Mouse (Mus musculus): ENCODE data around the gene Msx1.

Gene Msx1

DNA sequence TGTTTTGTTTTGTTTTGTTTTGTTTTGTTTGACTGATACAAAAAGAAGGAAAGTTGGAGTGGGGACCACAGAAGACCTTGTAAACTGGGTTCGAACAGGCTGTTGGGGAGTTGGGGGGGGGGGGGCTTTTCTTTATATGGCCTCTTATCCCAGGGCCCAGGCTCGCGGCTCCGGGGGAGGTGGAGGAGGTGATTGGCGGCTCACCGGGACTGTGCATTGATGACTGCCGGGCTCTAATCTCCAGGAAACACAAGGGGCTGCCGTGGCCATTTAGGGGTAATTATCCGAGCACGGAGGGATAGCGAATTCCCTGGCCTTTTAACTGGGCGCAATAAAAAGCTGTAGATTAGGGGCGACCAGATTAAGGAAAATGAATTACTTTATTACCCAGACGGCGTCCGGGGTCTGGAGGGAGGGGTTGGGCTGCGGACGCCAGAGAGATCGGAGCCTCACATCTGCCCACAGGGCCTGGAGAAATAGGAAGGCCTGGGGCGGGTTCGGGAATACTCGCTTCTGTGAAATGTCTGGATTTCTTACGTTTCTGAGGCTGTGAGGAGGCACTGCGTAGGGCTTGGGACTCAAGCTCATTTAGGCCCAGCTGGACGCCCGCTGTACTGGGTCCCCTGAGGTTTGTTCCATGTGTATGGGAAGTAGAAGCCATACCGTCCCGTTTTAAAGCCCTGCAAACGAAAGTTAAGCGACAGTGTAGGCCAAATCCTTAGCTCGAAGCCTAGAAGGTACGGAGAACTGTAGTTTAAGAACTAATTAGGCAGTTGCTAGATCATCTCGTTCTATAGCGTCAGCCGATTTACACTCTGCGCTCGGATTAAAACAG is 1.4 kb upstream of the Msx1 start:
- DNase-seq (ENCODE audit: low spot score), result no peak

DNA sequence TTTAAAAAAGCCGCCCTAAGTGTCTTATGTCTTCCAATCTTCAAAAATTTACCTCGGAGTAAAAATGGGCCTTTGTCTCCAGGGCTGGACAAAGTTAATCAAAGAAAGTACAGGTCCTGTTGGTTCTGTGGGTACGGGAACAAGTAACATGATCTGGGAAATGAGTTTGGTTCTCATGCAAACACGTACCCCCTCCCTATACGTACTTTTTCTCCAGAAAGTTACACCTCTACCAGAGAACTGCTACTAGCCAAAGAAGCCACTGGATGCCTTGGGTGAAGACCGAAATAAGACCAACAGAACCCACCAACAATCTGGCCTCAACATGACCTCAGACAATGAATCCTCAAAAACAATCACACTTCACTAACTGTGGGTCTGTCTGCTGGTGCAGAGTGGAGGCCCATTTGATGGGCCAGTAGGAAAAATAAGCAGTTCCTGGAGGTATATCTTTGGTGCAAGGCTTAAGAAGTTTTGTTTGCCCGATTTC is 773 bp upstream of the Msx1 start:
- DNase-seq (ENCODE audit: low spot score), result no peak

- no peak for DNase-seq (ENCODE audit: low spot score)
Observed at GRCm38 (mm10) chr5:37823721-37824460, 492 bp downstream of the Msx1 start.

DNA sequence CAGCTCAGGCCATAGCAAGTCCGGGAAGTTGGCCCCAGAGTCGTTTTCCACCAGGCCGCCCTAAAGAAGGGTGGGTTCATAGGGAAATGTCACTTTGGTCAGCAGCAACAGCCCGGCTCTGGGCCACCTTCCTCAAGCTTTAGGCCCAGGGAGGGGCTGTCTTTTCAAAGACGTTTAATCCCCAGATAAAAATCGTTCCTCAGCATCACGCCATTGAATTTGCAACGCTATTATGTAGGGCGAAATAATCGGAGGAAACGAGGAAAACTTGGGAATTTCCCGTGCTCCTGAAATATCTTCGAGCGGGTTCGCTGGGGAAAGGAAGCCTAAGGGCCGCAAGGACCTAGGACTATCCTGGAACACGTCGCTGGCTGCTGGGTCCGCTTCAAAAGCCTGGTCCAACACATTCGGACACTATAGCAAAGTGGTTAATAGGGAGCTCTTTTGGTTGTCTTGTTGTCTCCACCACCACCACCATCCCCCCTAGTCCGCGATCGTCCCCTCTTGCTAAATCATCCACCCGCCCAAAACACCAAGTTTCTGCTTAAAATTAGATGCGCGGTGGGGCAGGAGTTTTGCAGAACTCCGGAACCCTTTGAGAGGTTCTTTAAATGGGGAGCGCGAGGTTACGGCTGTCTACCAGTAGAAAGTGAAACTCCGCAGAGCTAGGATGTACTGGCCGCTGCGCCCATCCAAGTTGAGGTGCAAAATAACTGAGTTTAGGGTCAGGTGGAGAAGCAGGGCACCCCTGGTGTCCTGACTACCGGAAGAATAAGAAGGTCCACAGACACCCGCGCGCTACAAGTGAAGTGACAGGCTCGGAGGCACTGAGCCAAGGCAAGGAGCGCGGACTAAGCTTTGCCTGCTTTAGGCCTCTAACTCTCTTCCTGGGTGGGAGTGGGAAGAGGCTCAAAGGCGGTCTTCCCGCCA is 1.3 kb downstream of the Msx1 start:
- DNase-seq (ENCODE audit: low spot score), result no peak

- DNase-seq (ENCODE audit: low spot score), result no peak
Observed at GRCm38 (mm10) chr5:37822116-37822707, 2.2 kb downstream of the Msx1 start.

- no peak for DNase-seq (ENCODE audit: low spot score)
Observed at GRCm38 (mm10) chr5:37821111-37821601, 3.2 kb downstream of the Msx1 start.

DNA sequence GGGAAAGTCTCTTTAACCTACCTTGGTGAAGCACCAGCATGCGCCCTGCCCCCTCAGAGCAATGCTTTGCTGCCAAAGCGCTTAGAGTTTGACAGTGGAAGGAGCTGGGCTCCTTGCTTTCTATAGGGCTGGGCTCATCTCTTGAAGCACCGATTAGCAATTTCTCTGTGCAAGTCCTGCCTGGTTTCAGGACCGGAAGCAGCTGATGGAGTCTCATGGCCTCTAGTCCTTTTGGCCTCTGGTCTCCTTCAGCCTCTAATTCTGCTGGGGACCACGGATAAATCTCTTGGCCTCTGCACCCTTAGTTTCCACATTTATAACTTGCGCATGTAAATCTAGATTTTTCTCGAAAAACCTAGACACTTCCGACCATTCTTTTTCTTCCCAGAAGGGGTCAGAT is 3.7 kb downstream of the Msx1 start:
- no peak for DNase-seq (ENCODE audit: low spot score)

- no peak for DNase-seq (ENCODE audit: low spot score)
Observed at GRCm38 (mm10) chr5:37819971-37820370, 4.4 kb downstream of the Msx1 start.

- no peak for DNase-seq (ENCODE audit: low spot score)
Observed at GRCm38 (mm10) chr5:37819541-37819940, 4.8 kb downstream of the Msx1 start.

DNA sequence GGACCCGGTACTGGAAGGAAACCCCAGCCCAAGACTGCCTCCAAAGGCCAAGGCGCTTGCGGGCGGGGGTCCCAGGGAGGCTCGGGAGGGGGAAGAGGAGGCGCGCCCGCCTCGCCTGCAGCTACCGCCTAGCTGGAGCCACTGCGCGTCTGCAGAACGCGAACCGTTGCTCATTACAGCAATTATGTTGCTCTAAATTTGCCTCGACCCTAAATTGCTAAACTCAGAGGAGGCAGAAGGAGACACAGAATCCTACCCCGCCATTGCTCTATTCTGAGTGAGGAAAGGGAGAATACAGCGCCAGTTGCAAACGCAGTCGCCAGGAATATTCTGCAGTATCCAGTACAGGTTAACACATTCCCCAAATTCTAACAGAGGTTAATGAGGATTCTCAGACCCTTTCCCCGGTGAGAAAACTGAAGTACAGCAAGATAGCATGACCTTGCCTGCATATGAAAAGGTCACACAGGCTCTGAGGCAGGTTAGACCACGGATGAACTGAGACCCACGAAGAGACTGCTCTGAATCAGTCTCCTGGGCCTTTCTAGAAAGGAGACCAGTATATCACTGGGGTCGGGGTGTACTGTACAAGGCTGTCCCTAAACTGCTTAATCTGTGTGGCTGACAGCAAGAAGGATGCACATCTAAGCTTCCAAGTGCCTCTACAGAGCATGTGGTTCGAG is 5.7 kb downstream of the Msx1 start:
- no peak for DNase-seq (ENCODE audit: low spot score)

DNA sequence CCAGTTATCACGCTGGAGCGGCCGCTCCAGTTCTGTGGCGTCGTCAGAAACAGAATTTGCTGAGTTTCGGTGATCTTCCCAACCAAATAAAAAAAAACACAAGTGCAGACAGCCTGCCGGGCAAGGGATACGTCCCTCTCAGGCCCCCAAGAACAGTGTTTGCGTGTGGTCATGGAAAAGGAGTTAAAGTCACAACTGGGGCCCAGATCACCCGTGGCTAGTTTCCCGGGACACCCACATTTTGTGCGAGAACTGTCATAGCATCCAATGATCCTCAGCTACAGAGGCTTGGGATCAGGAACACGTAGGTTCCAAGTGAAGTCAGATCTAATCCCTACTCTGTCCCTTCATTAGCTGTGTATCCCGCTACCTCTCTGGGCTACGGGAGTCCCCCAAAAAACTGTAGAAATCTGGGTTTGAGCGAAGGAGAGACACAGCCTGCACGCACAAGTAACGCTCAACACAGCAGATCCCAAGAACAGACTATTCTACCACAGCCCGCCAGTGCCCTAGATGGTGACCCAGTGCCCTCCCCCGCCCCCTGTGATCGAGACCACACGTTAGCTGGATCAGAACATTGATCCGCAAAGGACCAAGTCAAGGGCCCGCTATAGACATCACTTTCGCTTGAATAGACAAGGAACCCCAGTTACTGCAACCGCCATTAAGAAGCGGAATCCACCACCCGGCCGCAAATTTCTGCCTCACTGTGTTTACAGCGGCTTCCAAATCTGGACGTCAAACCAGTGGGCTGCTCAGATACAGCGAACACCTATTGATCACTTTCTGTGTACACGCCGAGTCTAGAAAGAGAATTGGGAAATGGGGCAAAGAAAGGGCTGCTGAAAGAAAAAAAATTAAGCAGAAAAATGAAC is 6.5 kb downstream of the Msx1 start:
- DNase-seq (ENCODE audit: low spot score), result no peak

- DNase-seq (ENCODE audit: low spot score), result no peak
Observed at GRCm38 (mm10) chr5:37816907-37817657, 7.3 kb downstream of the Msx1 start.

DNA sequence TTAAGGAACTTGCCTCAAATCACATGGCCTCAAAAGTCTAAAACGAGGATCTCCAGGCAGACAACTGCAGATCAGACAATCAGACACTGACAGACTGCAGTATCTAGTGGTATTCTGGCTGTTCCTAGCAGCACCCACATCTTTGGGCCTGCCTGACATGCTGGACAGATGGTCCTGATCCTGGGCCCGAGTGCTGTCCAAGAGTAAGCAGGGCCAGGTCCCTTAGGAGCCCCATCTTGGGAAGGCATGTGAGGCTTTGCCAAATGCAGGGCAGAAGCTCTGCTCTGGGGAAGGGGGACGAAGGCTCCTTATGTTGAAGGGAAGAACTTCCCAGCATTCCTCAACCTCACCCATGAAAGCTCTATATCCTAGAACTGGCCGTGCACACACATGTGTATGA is 8.5 kb downstream of the Msx1 start:
- no peak for DNase-seq (ENCODE audit: low spot score)

DNA sequence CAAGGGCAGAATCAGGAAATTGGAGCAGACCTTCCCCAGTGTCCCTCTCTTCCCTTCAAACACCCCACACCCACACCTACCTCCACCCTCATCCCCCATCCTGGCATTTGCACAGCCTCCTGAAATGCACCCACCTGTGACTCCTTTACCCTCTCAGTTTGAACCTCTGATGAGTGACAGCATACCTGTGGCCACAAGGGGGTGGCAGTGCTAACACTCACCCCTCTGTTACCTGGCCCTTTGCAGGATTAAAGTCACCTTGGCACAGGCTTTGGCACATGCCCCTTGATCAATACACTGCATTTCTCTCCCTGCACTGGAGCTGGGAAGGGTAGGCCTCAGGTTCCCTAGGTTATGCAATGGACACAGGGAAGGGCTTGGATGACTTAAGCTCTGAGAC is 10.2 kb downstream of the Msx1 start:
- DNase-seq (ENCODE audit: low spot score), result no peak

DNA sequence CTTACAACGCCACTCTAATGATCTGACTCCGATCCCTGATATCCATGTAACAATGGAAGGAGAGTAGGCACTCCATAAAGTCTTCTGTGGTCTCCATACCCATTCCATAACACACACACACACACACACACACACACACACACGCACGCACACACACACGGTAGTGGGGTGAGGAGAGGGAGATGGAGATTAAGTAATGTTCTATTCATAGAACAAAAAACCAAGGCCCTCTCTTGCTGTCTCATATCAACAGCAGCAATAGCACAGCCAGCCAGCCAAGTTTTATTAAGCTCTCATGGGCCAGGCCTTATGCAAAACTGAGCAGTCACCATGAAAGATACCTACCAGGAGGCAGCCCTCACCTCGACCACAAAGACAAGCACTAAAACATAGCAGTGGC is 19.1 kb downstream of the Msx1 start:
- DNase-seq (ENCODE audit: low spot score), result no peak

- no peak for DNase-seq (ENCODE audit: low spot score)
Observed at GRCm38 (mm10) chr5:37804512-37805118, 19.8 kb downstream of the Msx1 start.

GRCm38 (mm10) chr5:37797251-37797650 is 27.1 kb downstream of the Msx1 start:
- DNase-seq (ENCODE audit: low spot score), result no peak

GRCm38 (mm10) chr5:37796751-37797150 is 27.6 kb downstream of the Msx1 start:
- DNase-seq (ENCODE audit: low spot score), result no peak

- DNase-seq (ENCODE audit: low spot score), result no peak
Observed at GRCm38 (mm10) chr5:37795691-37796090, 28.7 kb downstream of the Msx1 start.
